Mouse (Mus musculus): ENCODE measurements around the gene Cntnap2.

GRCm38 (mm10) chr6:46414562-46414961 is 1355.4 kb downstream of the Cntnap2 start:
- TF ChIP-seq USF1 (IDR thresholded peaks at IDR 0.05; ENCODE audit: low read depth), result no peak
- TF ChIP-seq REST (IDR thresholded peaks at IDR 0.05; ENCODE audit: insufficient read depth, insufficient read length), result no peak
- TF ChIP-seq POLR2A (IDR thresholded peaks at IDR 0.05; ENCODE audit: insufficient read length, low read depth), result no peak
- no peak for TF ChIP-seq POLR2AphosphoS2 (IDR thresholded peaks at IDR 0.05; ENCODE audit: insufficient read length, low read depth)
- no peak for TF ChIP-seq MYOD1 (IDR thresholded peaks at IDR 0.05; ENCODE audit: control insufficient read depth in 1 of 3, insufficient read length in 2 of 3, low read depth in 2 of 3)
- no peak for TF ChIP-seq E2F4 (IDR thresholded peaks at IDR 0.05; ENCODE audit: insufficient read depth)
- no peak for TF ChIP-seq MAX (IDR thresholded peaks at IDR 0.05; ENCODE audit: low read depth)
- no peak for TF ChIP-seq TCF12 (IDR thresholded peaks at IDR 0.05; ENCODE audit: insufficient read depth, poor library complexity, severe bottlenecking)
- no peak for TF ChIP-seq MYOG (IDR thresholded peaks at IDR 0.05; ENCODE audit: control insufficient read depth in 1 of 3, insufficient read depth in 1 of 3, insufficient read length in 2 of 3, low read depth in 2 of 3)
- TF ChIP-seq CEBPB (IDR thresholded peaks at IDR 0.05; ENCODE audit: insufficient read depth, poor library complexity, severe bottlenecking), result no peak
